Mouse (Mus musculus) hindbrain, embryonic 11.5 days (tissue): Measurements from ENCODE around the gene Rpl38. TPM values are rescaled to one million over a fixed set of nuclear protein-coding genes. Genes with fewer than 3 reads are reported as not detected.

ENCODE experiments used
- ATAC-seq: fragments of 200-750 bp; cut with Nextera tagmentation; 2 replicates; pipeline ENCODE4 v1.8.0; 2017; ENCODE audit warnings: mild to moderate bottlenecking, moderate TSS enrichment, moderate library complexity; ENCODE audit not compliant: low FRiP score
- DNase-seq: peaks from one replicate; pipeline ENCODE4 v3.0.0-alpha.2; 2015; ENCODE audit warnings: low spot score
- H3K27ac ChIP-seq: fragments of 300-500 bp; sonication (generic); 2 replicates; pipeline ENCODE4 v1.5.1; 2014; ENCODE audit warnings: mild to moderate bottlenecking, low read depth, low read length
- H3K27me3 ChIP-seq: fragments of 300-500 bp; sonication (generic); 2 replicates; pipeline ENCODE4 v1.6.1; 2014; ENCODE audit warnings: mild to moderate bottlenecking, low read length, moderate library complexity, mixed read lengths; ENCODE audit not compliant: control insufficient read depth, insufficient read depth
- H3K36me3 ChIP-seq: fragments of 300-500 bp; sonication (generic); 2 replicates; pipeline ENCODE4 v1.6.1; 2014; ENCODE audit warnings: mild to moderate bottlenecking, low read length, moderate library complexity, mixed read lengths; ENCODE audit not compliant: control insufficient read depth, insufficient read depth
- H3K4me1 ChIP-seq: fragments of 300-500 bp; sonication (generic); replicated peaks from 2 replicates; pipeline ENCODE4 v1.6.1; 2014; ENCODE audit warnings: low read length, mixed read lengths; ENCODE audit not compliant: control insufficient read depth, insufficient read depth
- H3K4me2 ChIP-seq: fragments of 300-500 bp; sonication (generic); replicated peaks from 2 replicates; pipeline ENCODE4 v1.6.1; 2014; ENCODE audit warnings: mild to moderate bottlenecking, low read depth, low read length
- H3K4me3 ChIP-seq: fragments of 300-500 bp; sonication (generic); 2 replicates; pipeline ENCODE4 v1.5.1; 2014; ENCODE audit warnings: low read depth, low read length
- H3K9ac ChIP-seq: fragments of 300-500 bp; sonication (generic); 2 replicates; pipeline ENCODE4 v1.6.1; 2014; ENCODE audit warnings: low read depth, low read length
- H3K9me3 ChIP-seq: fragments of 300-500 bp; sonication (generic); 2 replicates; pipeline ENCODE4 v1.6.1; 2016; ENCODE audit warnings: low read length; ENCODE audit not compliant: control insufficient read depth
- WGBS: fragments of 180-500 bp; shearing (Covaris S2); extraction: QIAGEN DNeasy Blood & Tissue Kit; methylation state at CpG from one replicate; pipeline ENCODE4 v1.1.7; 2014; 5-methylcytosine and 5-hydroxymethylcytosine counted together
- polyA plus RNA-seq: library from polyadenylated mRNA; unstranded; fragments of >200 nt; fragmentation: Nextera tagmentation; extraction: Ambion mirVana; gene quantifications from 2 replicates; pipeline ENCODE4 v1.2.1, GENCODE M21; 2014

Rpl38 gene
- polyA plus RNA-seq, 1 experiment from 2014 or later = 833 TPM

DNA sequence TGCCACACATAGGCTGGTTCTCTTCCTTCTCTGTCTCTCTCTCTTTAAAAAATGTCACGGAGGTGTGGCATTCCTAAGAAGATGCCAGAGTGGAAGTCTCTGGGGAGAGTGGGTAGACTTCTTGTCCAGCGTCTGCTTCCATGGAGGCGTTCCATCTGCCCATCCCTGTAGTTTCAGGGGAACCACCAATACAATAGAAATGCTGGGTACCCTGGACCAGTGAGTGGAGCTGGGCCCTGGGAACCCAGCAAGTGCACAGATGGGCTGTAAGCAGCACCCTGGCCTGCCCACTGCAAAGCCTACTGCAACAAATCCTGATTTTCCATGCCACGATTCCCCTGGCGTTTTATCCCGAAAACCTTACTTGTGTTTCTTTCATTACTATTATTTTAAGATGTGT, 46.2 kb downstream of the Rpl38 start:
- Histone ChIP-seq H3K36me3 (no peaks in the 10 kb centered on the region), H3K9ac (no peak overlapping the region), H3K27me3 (no peaks in the 10 kb centered on the region), H3K4me1 (no peaks in the 10 kb centered on the region), H3K27ac (no peak overlapping the region), H3K4me2 (no peak overlapping the region), H3K4me3 (no peak overlapping the region), H3K9me3 (no peaks in the 10 kb centered on the region)
- 89% methylated on average over 6 of the region's 6 CpGs for WGBS
- ATAC-seq (no peak), DNase-seq (no peak)

DNA sequence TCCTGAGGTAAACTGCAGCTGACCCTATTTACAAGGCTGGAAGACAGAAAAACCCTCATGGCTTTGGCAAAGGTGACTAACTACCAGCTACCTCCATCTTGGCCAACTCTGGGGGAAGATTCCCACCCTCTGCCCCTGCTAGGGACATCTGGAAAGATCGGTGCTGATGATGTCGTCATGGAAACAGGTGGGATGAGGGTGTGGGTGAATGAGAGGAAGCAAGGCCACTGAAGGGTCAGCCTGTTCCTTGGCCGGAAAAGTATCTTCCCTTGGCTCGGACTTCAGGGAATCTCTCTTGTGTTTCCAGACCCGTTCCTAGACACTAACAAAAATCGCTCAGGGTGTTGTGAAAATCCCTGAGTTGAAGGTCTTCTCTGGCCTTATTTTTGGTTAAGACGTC, 47.2 kb downstream of the Rpl38 start:
- Histone ChIP-seq H3K9ac (no peak overlapping the region), H3K36me3 (no peaks in the 10 kb centered on the region), H3K27ac (no peak overlapping the region), H3K4me2 (no peak overlapping the region), H3K4me3 (no peak overlapping the region), H3K27me3 (no peaks in the 10 kb centered on the region), H3K4me1 (no peaks in the 10 kb centered on the region), H3K9me3 (no peaks in the 10 kb centered on the region)
- 70% methylated on average over 7 of the region's 7 CpGs for WGBS
- DNase-seq (no peak), ATAC-seq (no peak)

GRCm38 (mm10) chr11:114720535-114720934, 52.2 kb downstream of the Rpl38 start:
- ATAC-seq (no peak), DNase-seq (no peak)
- Histone ChIP-seq H3K4me3 (no peak overlapping the region), H3K4me2 (no peak overlapping the region), H3K9me3 (no peaks in the 10 kb centered on the region), H3K9ac (no peak overlapping the region), H3K4me1 (no peaks in the 10 kb centered on the region), H3K36me3 (no peaks in the 10 kb centered on the region), H3K27ac (no peak overlapping the region), H3K27me3 (no peaks in the 10 kb centered on the region)
- 90% methylated on average over 10 of the region's 10 CpGs for WGBS

Other genes starting within 250 kb of the Rpl38 start
- gene Ttyh2, start 6.9 kb downstream of the Rpl38 start, polyA plus RNA-seq = 15.3 and 16.0 TPM in 2 replicates
- 4.6 and 4.8 TPM in 2 replicates for gene Dnaic2, start 58.9 kb downstream of the Rpl38 start, polyA plus RNA-seq
- 1.8 and 1.9 TPM in 2 replicates for gene Kif19a, start 96.9 kb downstream of the Rpl38 start, polyA plus RNA-seq
- 39.2 and 46.2 TPM in 2 replicates for gene Btbd17, start 127.4 kb downstream of the Rpl38 start, polyA plus RNA-seq
- gene Gpr142, start 130.4 kb downstream of the Rpl38 start, polyA plus RNA-seq = 0.20 and 0.45 TPM in 2 replicates
- 17.7 and 18.3 TPM in 2 replicates for gene Gprc5c, start 182.6 kb downstream of the Rpl38 start, polyA plus RNA-seq
- gene Cd300a, start 221.5 kb downstream of the Rpl38 start, polyA plus RNA-seq = 0.92 and 1.0 TPM in 2 replicates